Mouse (Mus musculus): ENCODE results near the gene Por. TPM values are rescaled to one million over a fixed set of nuclear protein-coding genes. Genes with fewer than 3 reads are reported as not detected.

Por gene
- total and polyA plus RNA-seq, 3 experiments, result 26.7 to 91.1 (median 90.4) TPM

DNA sequence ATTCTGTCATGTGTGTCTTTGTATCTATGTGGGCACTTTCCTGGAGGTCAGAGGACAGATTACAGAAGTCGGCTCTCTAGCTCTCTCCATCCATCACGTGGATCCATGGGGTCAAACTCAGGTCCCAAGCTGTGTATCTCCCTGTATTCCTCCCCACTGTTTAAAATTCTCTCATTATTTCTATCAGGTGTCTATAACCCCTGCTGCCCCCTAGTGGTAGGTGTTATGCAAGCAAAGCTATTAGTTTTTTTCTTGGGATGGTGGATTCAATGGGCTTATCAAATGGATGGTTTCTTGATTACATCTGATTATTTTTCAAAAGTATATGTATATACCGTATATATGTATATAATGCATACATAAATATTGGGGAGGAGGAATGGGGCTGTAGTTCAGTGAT, 39.2 kb upstream of the Por start:
- ATAC-seq (ENCODE audit: extremely low read depth, insufficient number of reproducible peaks, low FRiP score, poor library complexity, severe bottlenecking), result no peak
- no peaks in the 10 kb centered on the region for H3K9me3 ChIP-seq (replicated peaks)
- TF ChIP-seq TAL1 (conservative IDR thresholded peaks at IDR 0.05; ENCODE audit: low read depth, low read length) (no peak), CTCF (IDR thresholded peaks at IDR 0.05; ENCODE audit: low read depth, low read length) (peak; percentile 40; the same call in 1 of the 2 replicates)
- peaks cover 14% of the 10 kb centered on the region for H3K36me3 ChIP-seq (replicated peaks)
- peaks cover 22% of the 10 kb centered on the region for H3K4me1 ChIP-seq (ENCODE audit: insufficient read depth, low read depth, low read length)
- no peaks in the 10 kb centered on the region for H3K27me3 ChIP-seq (ENCODE audit: insufficient read depth, low read length)
- H3K4me3 ChIP-seq (ENCODE audit: low read depth, low read length), result no peak overlapping the region
- DNase-seq (ENCODE audit: low spot score), result no peak

DNA sequence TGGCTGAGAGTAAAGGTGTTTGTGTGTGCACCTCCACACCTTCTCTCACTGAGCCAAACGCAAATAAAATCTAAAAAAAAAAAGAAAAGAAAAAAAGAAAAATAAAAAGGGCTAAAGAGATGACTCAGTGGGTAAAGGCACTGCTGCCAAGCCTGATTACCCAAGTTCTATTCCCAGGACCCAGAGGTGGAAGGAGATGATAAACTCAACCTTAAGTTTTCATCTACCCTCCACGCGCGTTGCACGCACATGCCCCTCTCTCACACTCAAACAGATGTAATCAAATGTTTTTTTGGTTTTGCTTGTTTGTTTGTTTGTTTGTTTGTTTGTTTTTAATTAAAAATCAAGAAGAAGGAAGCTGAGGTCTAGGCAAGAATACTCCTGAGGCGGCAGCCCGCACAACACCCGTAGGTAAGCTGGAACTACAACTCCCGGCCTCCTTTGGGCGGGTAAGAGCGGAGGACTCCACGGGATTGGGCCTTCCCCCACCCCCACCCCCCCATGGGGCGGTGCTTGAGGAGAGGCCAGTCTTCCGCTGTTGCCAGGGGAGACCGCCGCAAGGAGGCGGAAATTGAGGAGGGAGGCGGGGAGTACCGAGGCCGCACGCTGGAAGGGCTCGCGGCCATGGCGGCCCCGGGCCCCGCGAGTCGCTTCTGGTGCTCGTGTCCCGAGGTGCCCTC, 37.6 kb upstream of the Por start, which contains the start of gene Rhbdd2:
TSS of gene Rhbdd2 (plus strand) at position 502 of the 680 bp plus-strand sequence.
- DNase-seq (ENCODE audit: low spot score) (peak; percentile 96), ATAC-seq (ENCODE audit: extremely low read depth, insufficient number of reproducible peaks, low FRiP score, poor library complexity, severe bottlenecking) (peak; percentile 94)
- peaks cover 30% of the 10 kb centered on the region for H3K36me3 ChIP-seq (replicated peaks)
- no peak for TF ChIP-seq GATA2 (IDR thresholded peaks at IDR 0.05; ENCODE audit: borderline replicate concordance, low read depth, low read length)
- no peak for TF ChIP-seq TAL1 (conservative IDR thresholded peaks at IDR 0.05; ENCODE audit: low read depth, low read length)
- no peak for TF ChIP-seq CTCF (IDR thresholded peaks at IDR 0.05; ENCODE audit: low read depth, low read length)
- no peak for TF ChIP-seq POLR2AphosphoS5 (IDR thresholded peaks at IDR 0.05; ENCODE audit: insufficient replicate concordance, low read depth, low read length)
- TF ChIP-seq GATA1 (IDR thresholded peaks at IDR 0.05; ENCODE audit: borderline replicate concordance, low read length), result no peak
- no peaks in the 10 kb centered on the region for H3K9me3 ChIP-seq (replicated peaks)
- H3K4me1 ChIP-seq (ENCODE audit: insufficient read depth, low read depth, low read length), result peaks cover 22% of the 10 kb centered on the region
- H3K4me3 ChIP-seq (ENCODE audit: low read depth, low read length), result peak within 1 kb of the TSS; percentile 84
- H3K27me3 ChIP-seq (ENCODE audit: insufficient read depth, low read length), result no peaks in the 10 kb centered on the region

DNA sequence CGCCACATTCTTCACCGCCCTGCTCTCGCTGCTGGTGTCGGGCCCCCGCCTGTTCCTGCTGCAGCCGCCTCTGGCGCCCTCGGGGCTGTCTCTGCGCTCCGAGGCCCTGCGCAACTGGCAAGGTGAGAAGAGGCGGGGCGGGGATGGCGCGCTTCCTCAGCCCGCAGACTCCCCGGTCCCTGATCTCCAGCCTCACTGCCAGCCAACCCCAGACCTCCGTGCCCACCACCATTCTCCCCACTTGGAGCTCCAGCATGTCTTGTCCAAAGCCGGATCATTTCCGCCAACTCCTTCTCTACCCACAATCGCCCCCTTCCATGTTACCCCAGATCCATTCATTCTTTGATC, 37.1 kb upstream of the Por start:
- Histone ChIP-seq H3K9me3 (replicated peaks) (no peaks in the 10 kb centered on the region), H3K27me3 (ENCODE audit: insufficient read depth, low read length) (no peaks in the 10 kb centered on the region), H3K4me3 (ENCODE audit: low read depth, low read length) (peak overlapping the region; percentile 84), H3K4me1 (ENCODE audit: insufficient read depth, low read depth, low read length) (peaks cover 22% of the 10 kb centered on the region), H3K36me3 (replicated peaks) (peaks cover 35% of the 10 kb centered on the region)
- ATAC-seq (ENCODE audit: extremely low read depth, insufficient number of reproducible peaks, low FRiP score, poor library complexity, severe bottlenecking) (no peak), DNase-seq (ENCODE audit: low spot score) (no peak)
- TF ChIP-seq POLR2AphosphoS5 (IDR thresholded peaks at IDR 0.05; ENCODE audit: insufficient replicate concordance, low read depth, low read length), result no peak
- TF ChIP-seq GATA1 (IDR thresholded peaks at IDR 0.05; ENCODE audit: borderline replicate concordance, low read length), result no peak
- no peak for TF ChIP-seq GATA2 (IDR thresholded peaks at IDR 0.05; ENCODE audit: borderline replicate concordance, low read depth, low read length)
- no peak for TF ChIP-seq CTCF (IDR thresholded peaks at IDR 0.05; ENCODE audit: low read depth, low read length)
- TF ChIP-seq TAL1 (conservative IDR thresholded peaks at IDR 0.05; ENCODE audit: low read depth, low read length), result no peak

DNA sequence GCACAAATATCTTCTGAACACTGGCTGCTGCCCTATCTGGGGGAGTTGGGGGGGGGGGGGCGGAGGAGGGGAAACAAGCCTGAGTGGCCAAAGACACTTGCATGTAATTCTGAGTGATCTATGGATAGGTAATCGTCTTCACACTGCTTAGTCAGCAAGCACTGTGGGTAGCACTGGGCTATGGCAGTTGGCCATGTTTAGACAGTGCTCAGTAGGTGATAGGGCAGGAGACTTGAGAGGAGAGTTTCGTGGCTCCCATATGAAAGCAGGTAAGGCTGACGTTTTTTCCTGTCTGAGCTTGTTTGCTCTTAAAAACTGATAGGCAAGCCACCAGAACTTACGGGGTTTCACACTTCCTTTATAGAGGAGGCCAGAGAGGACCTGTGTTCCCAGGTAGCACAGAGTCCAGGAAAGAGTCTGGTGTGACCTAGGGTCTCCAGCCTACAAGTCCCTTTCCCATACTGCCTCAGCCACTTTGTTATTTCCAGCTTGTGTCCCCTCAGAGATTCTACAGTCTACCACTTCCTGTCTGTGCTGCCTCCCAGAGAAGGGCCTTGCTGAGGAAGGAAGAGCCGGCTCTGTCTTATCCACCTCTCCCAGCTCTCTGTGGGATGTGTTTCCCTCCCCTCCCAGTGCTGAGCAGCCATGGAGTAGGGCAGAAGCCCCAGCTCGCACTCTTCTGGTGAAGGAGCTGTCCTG, 29.9 kb upstream of the Por start:
- H3K4me3 ChIP-seq (ENCODE audit: low read depth, low read length), result no peak overlapping the region
- TF ChIP-seq TAL1 (conservative IDR thresholded peaks at IDR 0.05; ENCODE audit: low read depth, low read length), result no peak
- TF ChIP-seq GATA1 (IDR thresholded peaks at IDR 0.05; ENCODE audit: borderline replicate concordance, low read length), result no peak
- no peak for TF ChIP-seq POLR2AphosphoS5 (IDR thresholded peaks at IDR 0.05; ENCODE audit: insufficient replicate concordance, low read depth, low read length)
- no peak for TF ChIP-seq CTCF (IDR thresholded peaks at IDR 0.05; ENCODE audit: low read depth, low read length)
- no peak for TF ChIP-seq GATA2 (IDR thresholded peaks at IDR 0.05; ENCODE audit: borderline replicate concordance, low read depth, low read length)
- peaks cover 18% of the 10 kb centered on the region for H3K4me1 ChIP-seq (ENCODE audit: insufficient read depth, low read depth, low read length)
- DNase-seq (ENCODE audit: low spot score) (peak; percentile 10), ATAC-seq (ENCODE audit: extremely low read depth, insufficient number of reproducible peaks, low FRiP score, poor library complexity, severe bottlenecking) (no peak)
- no peaks in the 10 kb centered on the region for H3K27me3 ChIP-seq (ENCODE audit: insufficient read depth, low read length)
- peaks cover 79% of the 10 kb centered on the region for H3K36me3 ChIP-seq (replicated peaks)
- H3K9me3 ChIP-seq (replicated peaks), result no peaks in the 10 kb centered on the region

DNA sequence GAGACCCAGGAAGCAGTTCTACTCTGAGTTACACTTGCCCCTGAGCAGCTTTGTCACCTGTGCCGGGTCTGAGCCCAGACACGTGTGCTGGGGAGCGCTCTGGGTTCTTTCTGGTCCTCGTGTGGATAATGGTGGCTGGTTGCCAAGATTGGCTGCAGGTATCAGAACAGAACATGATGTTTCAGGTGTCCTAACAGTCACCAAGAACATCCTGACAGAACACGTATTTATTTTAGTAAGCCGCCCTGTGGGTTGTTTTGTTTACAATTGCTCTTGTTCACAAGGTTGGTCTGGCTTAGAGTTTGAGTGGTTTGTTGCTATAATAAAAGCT, 29.4 kb upstream of the Por start:
- Histone ChIP-seq H3K4me3 (ENCODE audit: low read depth, low read length) (no peak overlapping the region), H3K9me3 (replicated peaks) (no peaks in the 10 kb centered on the region), H3K27me3 (ENCODE audit: insufficient read depth, low read length) (no peaks in the 10 kb centered on the region; the same call in 1 of the 2 replicates), H3K4me1 (ENCODE audit: insufficient read depth, low read depth, low read length) (peaks cover 18% of the 10 kb centered on the region), H3K36me3 (replicated peaks) (peaks cover 74% of the 10 kb centered on the region)
- ATAC-seq (ENCODE audit: extremely low read depth, insufficient number of reproducible peaks, low FRiP score, poor library complexity, severe bottlenecking) (no peak), DNase-seq (ENCODE audit: low spot score) (no peak)
- no peak for TF ChIP-seq CTCF (IDR thresholded peaks at IDR 0.05; ENCODE audit: low read depth, low read length)
- no peak for TF ChIP-seq POLR2AphosphoS5 (IDR thresholded peaks at IDR 0.05; ENCODE audit: insufficient replicate concordance, low read depth, low read length)
- no peak for TF ChIP-seq GATA2 (IDR thresholded peaks at IDR 0.05; ENCODE audit: borderline replicate concordance, low read depth, low read length)
- TF ChIP-seq TAL1 (conservative IDR thresholded peaks at IDR 0.05; ENCODE audit: low read depth, low read length), result no peak
- TF ChIP-seq GATA1 (IDR thresholded peaks at IDR 0.05; ENCODE audit: borderline replicate concordance, low read length), result no peak

DNA sequence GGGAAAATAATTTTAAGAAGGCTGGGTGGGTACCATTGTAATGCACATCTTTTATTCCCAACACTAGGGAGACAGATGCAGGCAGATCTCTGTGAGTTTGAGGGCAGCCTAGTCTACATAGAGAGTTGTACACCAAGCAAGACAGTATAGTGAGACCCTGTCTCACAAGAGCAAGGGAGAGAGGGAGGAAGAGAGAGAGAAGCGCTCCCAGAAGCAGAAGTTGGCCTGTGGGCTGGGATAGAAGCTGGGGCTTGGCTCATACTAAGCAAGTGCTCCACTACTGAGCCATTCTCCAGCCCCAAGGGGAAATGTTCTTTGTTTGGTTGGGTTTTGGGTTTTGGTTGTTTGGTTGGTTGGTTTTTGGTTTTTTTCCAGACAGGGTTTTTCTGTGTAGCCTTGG, 28.8 kb upstream of the Por start:
- Histone ChIP-seq H3K36me3 (replicated peaks) (peaks cover 68% of the 10 kb centered on the region), H3K9me3 (replicated peaks) (no peaks in the 10 kb centered on the region), H3K4me1 (ENCODE audit: insufficient read depth, low read depth, low read length) (peaks cover 18% of the 10 kb centered on the region), H3K4me3 (ENCODE audit: low read depth, low read length) (no peak overlapping the region), H3K27me3 (ENCODE audit: insufficient read depth, low read length) (no peaks in the 10 kb centered on the region; the same call in 1 of the 2 replicates)
- ATAC-seq (ENCODE audit: extremely low read depth, insufficient number of reproducible peaks, low FRiP score, poor library complexity, severe bottlenecking) (no peak), DNase-seq (ENCODE audit: low spot score) (no peak)
- TF ChIP-seq CTCF (IDR thresholded peaks at IDR 0.05; ENCODE audit: low read depth, low read length) (no peak), TAL1 (conservative IDR thresholded peaks at IDR 0.05; ENCODE audit: low read depth, low read length) (no peak), GATA1 (IDR thresholded peaks at IDR 0.05; ENCODE audit: borderline replicate concordance, low read length) (no peak), GATA2 (IDR thresholded peaks at IDR 0.05; ENCODE audit: borderline replicate concordance, low read depth, low read length) (no peak), POLR2AphosphoS5 (IDR thresholded peaks at IDR 0.05; ENCODE audit: insufficient replicate concordance, low read depth, low read length) (no peak)

Measured in G1E (cell line).